Mouse (Mus musculus) forelimb bud, embryonic 11.5 days (tissue): ENCODE data around the gene Gdf11.

ENCODE experiments used
- DNase-seq: peaks from one replicate; pipeline ENCODE4 v3.0.0-alpha.2; 2012; ENCODE audit warnings: low read depth, low spot score

The Gdf11 gene

GRCm38 (mm10) chr10:128919203-128919631 lies 27.7 kb upstream of the Gdf11 start:
- DNase-seq = no peak

- no peak for DNase-seq
Measured at GRCm38 (mm10) chr10:128918246-128918645, 26.7 kb upstream of the Gdf11 start.

- DNase-seq = no peak
Measured at GRCm38 (mm10) chr10:128917400-128917799, 25.9 kb upstream of the Gdf11 start.

- no peak for DNase-seq
Measured at GRCm38 (mm10) chr10:128916665-128917064, 25.1 kb upstream of the Gdf11 start.

- no peak for DNase-seq
Measured at GRCm38 (mm10) chr10:128915550-128915949, 24.0 kb upstream of the Gdf11 start.

- DNase-seq = no peak
Measured at GRCm38 (mm10) chr10:128913696-128914095, 22.2 kb upstream of the Gdf11 start.

GRCm38 (mm10) chr10:128913219-128913618 lies 21.7 kb upstream of the Gdf11 start:
- DNase-seq = peak; percentile 96

- no peak for DNase-seq
Measured at GRCm38 (mm10) chr10:128912791-128913190, 21.3 kb upstream of the Gdf11 start.

GRCm38 (mm10) chr10:128912268-128912667 lies 20.8 kb upstream of the Gdf11 start:
- DNase-seq = no peak

GRCm38 (mm10) chr10:128911430-128911829 lies 19.9 kb upstream of the Gdf11 start:
- DNase-seq = no peak

- no peak for DNase-seq
Measured at GRCm38 (mm10) chr10:128910066-128910841, 18.7 kb upstream of the Gdf11 start.

- DNase-seq = peak; percentile 88
Measured at GRCm38 (mm10) chr10:128909567-128910028, 18.1 kb upstream of the Gdf11 start.

GRCm38 (mm10) chr10:128908778-128909448 lies 17.4 kb upstream of the Gdf11 start:
- DNase-seq = no peak

- DNase-seq = no peak
Measured at GRCm38 (mm10) chr10:128904812-128905211, 13.3 kb upstream of the Gdf11 start.

- DNase-seq = no peak
Measured at GRCm38 (mm10) chr10:128902409-128902988, 11.0 kb upstream of the Gdf11 start.

- no peak for DNase-seq
Measured at GRCm38 (mm10) chr10:128901409-128901808, 9.9 kb upstream of the Gdf11 start.

GRCm38 (mm10) chr10:128900698-128901097 lies 9.2 kb upstream of the Gdf11 start, which contains the start of gene Cd63:
Cd63 (plus strand) TSS chr10:128900989.
- DNase-seq = no peak

GRCm38 (mm10) chr10:128899759-128900490 lies 8.4 kb upstream of the Gdf11 start:
- DNase-seq = no peak

- DNase-seq = no peak
Measured at GRCm38 (mm10) chr10:128897501-128897900, 6.0 kb upstream of the Gdf11 start.

- DNase-seq = no peak
Measured at GRCm38 (mm10) chr10:128896807-128897206, 5.3 kb upstream of the Gdf11 start.

GRCm38 (mm10) chr10:128895952-128896693 lies 4.6 kb upstream of the Gdf11 start:
- no peak for DNase-seq
